Mouse (Mus musculus): Measurements from ENCODE around the gene Ecel1. TPM values are rescaled to one million over a fixed set of nuclear protein-coding genes. Genes with fewer than 3 reads are reported as not detected.

Ecel1 gene
- 0.15 and 0.22 TPM in 2 replicates for polyA plus RNA-seq (2012; rRNA removed)

DNA sequence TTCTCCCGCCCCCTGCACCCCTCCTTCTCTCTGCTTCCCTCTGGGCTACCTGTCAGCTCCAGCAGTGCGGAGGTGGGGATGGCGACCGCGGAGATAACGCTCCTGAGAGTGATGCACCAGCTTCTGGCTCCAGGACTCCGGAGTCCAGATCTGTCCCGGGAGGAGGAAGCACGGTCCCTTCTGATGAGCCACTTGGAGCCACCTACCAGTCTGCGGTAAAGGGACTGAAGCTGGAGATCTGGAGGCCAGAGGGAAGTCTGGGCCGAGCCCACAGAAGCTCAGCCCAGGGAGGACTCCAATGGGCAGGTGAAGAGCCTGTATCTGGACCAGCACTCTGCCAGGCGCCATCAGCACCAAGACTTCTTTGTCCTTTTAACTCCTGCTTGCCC is at the start of gene Ecel1:
TSS of gene Ecel1 (minus strand) at position 323 of the 389 bp plus-strand sequence.
- no peak for DNase-seq (ENCODE audit: low read depth)

DNA sequence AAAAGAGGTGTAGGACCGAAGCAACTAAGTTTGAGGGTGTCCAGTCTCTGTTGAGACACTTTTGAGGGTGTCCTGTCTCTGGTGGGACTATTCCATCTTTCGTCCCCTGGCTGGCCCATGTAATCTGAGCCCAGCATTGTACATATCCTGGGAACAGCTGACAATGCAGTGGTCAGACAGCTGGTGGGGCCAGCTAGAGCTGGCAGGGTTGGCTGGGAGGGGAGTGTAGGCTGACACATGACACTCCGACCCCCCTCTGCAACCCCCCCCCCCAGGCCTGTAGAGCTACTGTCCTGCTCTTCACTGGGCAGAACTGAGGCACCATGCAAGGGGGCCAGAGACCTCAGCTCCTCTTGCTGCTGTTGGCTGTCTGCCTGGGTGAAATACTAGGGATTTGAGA is 49.2 kb upstream of the Ecel1 start:
- no peak for DNase-seq (ENCODE audit: low read depth)

DNA sequence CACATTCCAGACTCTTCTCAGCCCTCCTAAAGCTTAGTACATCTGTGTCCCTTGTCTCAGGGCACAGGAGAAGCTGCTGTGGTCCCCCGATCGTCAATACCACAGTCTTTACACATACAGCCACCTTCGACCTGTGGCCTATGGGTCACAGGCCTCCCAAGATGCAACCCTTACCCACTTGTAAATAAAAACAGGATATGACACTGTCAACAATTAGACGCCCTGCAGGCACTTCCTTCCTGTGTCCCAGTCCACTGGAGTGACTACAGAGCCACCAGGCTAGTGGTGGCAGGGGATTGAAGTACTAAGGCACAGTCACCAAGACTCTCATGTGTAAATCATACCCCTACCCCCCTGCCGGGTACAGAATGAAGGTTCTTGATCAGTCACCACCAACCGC is 48.7 kb upstream of the Ecel1 start:
- DNase-seq (ENCODE audit: low read depth): no peak

DNA sequence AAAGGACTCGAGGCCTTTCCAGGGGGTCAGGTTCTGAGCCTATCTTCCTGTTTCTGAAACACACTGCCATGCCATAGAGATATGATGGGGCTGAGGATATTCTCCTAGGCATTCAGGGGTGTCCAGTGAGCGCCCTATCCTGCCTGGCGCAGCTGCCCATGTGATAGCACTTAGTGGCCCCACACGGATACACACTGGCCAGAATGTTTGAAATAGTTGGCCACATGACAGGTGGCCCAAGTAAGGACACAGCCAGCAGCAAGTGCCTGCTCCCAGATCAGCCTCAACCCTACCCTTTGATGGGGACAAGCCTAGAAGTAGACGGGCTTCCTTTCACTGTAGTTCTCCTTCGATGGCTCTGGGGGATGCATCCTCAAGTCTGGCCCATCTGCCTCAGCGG is 48.1 kb upstream of the Ecel1 start, which contains the start of gene Chrng:
TSS of gene Chrng (plus strand) at position 193 of the 400 bp plus-strand sequence.
- DNase-seq (ENCODE audit: low read depth): no peak

DNA sequence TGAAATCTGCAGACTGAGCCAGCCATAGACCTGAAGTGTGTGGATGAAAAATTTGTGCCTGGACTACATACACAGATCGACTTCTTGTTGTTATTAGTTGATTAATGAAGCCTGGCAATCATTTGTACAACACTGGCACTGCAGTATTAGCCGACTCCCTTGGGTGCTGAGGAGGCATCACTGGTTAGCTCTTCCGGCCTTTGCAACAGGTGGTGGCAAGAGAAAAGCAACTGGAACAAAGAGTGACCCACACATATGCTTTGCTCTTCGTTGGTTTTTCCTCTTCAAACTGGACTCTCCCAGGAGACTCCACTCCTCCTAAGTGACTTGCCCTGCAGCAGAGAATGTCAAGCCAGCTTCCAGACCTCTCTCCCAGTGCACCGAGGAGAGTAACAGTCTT is 47.5 kb upstream of the Ecel1 start:
- no peak for DNase-seq (ENCODE audit: low read depth)

DNA sequence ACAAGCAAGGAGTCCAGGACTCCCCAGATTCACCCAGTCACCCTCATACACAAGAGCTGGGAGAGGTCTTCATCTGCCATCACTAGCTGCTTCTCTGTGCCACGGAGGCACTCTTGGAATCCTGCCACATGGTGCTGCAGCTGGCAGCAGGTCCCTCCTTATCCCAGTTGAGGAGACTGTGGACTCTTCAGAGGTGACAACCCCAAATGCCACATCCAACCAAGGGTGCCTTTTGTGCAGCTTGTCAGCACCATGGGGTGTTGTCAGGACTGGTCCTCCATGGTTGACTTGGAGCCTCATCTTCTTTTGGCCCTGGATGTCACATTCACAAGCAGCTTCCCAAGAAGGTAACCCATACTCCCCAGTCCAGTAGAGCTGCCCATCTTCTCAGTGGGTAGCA is 45.5 kb upstream of the Ecel1 start:
- no peak for DNase-seq (ENCODE audit: low read depth)

DNA sequence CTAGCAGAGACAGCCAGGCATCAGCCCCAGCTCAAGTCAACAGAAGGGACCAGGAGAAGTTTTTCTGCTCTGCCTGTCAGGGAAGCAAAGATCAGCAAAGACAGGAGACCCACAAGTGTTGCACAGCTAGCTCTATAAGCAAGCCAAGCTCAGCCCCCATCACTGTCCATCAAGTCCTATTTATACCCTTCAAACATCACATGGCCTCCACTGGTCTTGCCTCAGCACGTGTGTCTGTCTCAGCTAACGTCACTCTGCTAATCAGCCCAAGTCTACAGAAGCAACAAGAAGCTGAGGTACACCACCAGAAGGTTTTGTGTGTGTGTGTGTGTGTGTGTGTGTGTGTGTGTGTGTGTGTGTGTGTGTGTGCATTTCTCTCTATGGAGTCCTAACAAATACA is 44.5 kb upstream of the Ecel1 start:
- DNase-seq (ENCODE audit: low read depth): no peak

DNA sequence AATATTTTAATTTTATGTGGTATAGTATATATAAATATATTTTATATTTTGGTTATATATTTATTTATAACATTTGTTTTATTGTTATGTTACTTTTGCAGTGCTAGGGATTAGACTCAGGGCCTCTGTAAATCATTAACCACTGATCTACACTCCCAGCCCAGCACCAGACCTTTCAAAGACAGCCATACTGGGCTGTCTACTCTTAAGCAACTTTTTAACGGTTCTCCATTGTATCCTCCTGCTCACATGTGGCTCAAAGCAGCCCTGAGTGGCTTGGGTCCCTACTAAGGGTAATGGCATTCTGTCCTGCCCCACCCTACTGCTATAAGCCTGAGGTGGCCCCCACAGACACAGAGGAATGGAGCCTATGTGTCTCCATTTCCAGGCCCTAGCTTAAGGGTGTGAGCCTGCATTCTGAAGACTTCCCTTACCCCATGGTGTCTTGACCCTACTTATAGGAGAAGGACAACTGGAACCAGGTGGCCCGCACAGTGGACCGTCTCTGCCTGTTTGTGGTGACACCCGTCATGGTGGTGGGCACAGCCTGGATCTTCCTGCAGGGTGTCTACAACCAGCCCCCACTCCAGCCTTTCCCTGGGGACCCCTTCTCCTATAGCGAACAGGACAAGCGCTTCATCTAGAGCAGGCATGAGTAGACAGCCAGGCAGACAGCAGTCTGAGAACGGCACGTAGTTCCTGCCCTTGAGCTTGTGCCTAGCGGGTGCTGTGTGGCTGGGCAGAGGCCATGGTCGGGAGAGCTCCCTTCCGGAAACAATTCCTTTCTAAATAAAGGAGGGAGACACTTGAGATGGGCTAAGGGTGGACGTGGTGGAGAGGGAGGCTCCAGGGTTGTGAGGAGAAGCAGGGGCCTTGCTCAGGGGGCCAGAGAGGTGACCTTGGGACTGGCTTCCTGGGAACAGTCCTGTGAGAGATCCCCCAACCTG is 42.1 kb upstream of the Ecel1 start:
- no peak for DNase-seq (ENCODE audit: low read depth)

DNA sequence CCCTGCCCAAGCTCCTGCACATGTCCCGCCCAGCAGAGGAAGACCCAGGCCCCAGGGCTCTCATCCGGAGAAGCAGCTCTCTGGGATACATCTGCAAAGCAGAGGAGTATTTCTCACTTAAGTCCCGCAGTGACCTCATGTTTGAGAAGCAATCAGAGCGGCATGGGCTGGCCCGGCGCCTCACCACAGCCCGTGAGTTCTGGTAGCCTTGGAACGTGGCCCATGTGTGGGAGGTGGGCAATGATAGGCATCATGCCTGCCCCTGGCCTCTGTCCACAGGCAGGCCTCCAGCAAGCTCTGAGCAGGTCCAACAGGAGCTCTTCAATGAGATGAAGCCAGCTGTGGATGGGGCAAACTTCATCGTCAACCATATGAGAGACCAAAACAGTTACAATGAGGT is 41.0 kb upstream of the Ecel1 start:
- DNase-seq (ENCODE audit: low read depth): no peak

DNA sequence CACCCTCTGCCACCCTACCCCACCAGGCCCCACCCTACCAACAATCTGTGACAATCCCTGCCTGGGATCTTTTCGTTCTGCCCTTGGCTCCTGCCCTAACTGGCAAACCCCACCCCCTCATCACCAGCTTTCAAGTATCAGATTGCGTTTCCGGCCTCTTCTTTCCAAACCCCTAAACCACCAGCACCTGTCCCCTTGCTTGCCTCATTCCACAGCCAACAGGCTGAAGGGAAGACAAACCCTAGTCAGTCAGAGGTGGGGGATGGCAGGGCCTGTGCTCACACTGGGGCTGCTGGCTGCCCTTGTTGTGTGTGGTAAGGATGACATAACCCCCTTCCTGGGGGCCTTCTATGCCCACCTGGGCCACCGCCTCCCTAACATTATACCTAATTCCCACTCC is 34.1 kb upstream of the Ecel1 start, which contains the start of gene Chrnd:
TSS of gene Chrnd (plus strand) at position 179 of the 400 bp plus-strand sequence.
- DNase-seq (ENCODE audit: low read depth): no peak

DNA sequence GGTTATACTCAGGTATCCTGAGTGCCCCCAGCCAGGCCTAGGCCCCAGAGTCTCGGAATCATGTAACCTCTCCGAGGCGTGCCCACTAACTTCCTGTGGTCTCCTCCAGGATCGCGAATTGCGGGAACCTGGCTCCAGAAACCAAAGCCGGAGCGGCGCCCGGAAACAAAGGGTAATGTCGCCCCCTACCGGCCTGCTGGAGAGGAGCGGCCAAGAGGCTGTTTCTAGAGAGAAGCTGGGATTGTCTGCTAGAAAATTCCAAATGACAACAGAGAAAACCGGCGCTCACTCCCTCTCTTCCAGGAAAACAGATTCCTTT is 30.7 kb upstream of the Ecel1 start:
- no peak for DNase-seq (ENCODE audit: low read depth)

DNA sequence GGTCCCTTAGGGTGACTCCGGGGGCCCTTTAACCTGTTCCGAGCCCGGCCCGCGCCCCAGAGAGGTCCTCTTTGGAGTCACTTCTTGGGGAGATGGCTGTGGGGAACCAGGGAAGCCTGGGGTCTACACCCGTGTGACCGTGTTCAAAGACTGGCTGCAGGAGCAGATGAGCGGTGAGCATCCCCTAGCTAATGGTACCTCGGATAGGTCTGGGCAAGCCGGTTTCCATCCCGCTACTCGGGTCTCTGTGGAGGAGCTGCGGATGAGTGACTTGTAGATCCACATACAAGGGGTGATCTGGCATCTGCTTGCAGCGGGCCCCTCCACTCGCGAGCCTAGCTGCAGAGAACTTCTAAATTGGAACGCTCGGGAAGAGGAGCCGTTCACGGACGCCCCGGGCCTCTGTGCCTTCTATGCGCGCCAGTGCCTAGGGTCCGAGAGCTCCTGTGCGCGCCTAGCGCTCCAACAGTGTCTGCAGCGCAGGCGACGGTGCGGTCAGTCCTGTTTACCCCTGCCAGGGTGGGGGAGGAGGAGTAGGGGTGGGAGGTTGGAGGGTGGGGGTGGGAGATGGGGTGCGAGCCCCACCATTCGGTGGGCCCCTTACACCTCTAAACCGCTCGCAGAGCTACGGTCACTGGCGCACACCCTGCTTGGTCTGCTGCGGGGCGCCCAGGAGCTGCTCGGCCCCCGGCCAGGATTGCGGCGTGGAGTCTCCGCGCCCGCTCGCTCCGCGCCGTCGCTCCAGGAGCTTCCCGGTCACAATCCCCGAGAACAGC is 30.1 kb upstream of the Ecel1 start:
- no peak for DNase-seq (ENCODE audit: low read depth)

DNA sequence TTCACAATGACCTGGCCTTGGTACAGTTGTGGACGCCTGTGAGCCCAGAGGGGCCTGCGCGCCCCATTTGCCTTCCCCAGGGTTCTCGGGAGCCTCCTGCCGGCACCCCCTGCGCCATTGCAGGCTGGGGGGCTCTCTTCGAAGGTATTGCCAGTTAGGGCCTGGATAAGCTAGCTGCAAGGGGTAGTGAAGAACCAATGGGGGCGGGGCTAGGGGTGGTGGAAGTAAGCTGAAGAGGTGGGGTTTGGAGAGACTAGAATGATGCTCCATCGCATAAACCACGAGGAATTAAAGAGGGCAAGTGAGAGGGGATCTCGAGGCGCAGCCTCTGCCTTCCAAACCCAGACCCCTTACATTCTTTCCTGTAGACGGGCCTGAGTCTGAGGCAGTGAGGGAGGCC is 29.2 kb upstream of the Ecel1 start:
- DNase-seq (ENCODE audit: low read depth): no peak

DNA sequence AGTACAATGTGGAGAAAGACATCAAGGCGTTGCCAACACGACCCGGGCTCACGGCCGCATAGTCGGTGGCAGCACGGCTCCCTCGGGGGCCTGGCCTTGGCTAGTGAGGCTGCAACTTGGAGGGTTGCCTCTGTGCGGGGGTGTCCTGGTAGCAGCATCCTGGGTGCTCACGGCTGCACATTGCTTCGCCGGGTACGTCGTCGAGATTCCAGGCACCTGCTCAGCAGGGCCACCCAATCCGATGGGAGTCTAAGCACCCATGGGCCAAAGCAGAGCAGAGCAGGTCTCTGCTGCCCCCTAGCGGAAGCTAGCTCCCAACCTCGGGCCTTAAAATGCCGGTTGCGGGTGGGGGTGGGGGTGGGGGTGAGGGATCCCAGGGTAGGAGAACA is 28.4 kb upstream of the Ecel1 start:
- no peak for DNase-seq (ENCODE audit: low read depth)

DNA sequence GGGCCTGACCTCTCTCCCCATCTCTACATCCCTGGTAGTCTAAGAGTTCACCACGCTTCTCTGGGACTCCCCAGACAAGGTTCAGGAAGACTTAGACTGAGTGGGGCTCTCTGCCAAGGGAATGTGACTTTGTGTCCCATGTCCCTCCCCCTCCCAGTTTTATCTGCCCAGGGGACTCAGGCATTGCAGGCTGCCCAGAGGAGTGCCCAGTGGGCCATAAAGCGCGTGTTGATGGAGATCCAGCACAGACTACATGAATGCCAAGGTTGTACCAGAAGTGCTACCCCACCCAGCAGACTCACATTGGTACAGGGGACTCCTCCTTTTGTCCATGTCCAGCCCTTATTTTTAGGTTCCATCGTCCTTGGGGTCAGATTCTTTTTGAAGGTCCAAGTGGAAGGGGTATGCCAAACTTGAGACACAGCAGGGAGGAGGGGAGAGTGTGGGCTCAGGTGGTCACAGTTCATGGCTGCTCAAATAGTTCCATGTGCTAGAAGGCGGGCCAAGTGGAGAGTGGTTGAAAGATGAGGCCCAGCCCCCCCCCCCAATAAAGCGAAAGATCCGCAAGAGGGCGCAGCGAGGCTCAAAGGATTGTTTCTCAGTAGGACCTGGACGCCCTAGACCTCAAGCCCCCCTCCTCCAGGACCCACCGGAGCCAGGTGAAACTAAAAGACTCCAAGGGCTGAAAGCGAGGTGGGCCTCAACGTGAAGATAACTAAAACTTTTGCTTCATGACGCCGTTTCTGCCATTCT is 27.9 kb upstream of the Ecel1 start:
- DNase-seq (ENCODE audit: low read depth): no peak

DNA sequence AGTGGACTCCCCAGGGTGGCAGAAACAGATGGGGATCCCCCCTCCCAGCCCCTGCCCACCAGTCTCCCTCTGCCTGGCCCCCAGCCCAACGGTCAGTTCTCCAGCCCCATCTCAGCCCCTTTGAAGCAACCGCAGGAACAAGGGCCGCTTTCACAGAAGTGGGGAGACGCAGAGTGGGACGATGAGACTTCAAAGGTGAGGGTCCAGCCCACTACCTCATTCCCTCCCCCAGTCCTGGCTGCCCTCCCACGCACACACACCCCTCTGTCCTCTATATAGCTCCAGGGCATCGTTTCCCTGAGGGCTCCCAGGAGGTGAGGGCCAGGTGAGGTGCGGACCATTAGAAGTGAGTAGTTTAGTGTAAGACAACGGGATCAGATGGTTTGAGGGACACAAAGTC is 26.7 kb upstream of the Ecel1 start, which contains the start of gene Prss56:
TSS of gene Prss56 (plus strand) at position 301 of the 400 bp plus-strand sequence.
- no peak for DNase-seq (ENCODE audit: low read depth)

DNA sequence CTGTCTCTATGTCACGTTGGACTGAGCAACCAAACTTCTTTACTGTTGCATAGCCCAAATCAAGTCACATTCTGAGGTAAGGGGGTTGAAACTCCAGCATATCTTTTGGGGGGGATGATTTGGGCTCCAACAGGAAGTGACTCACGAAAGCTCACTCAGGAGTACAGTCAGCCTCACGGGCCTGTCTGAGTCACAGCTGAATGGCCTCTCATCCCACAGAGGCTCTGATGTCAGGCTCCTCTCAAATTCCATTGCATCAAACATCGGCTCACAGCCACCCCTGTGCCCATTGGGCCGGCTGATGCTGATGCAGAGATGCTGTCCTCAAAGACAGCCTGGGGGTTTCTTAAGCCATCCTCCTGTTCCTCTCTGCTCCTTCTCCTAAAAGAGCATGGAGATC is 24.6 kb upstream of the Ecel1 start:
- DNase-seq (ENCODE audit: low read depth): no peak

DNA sequence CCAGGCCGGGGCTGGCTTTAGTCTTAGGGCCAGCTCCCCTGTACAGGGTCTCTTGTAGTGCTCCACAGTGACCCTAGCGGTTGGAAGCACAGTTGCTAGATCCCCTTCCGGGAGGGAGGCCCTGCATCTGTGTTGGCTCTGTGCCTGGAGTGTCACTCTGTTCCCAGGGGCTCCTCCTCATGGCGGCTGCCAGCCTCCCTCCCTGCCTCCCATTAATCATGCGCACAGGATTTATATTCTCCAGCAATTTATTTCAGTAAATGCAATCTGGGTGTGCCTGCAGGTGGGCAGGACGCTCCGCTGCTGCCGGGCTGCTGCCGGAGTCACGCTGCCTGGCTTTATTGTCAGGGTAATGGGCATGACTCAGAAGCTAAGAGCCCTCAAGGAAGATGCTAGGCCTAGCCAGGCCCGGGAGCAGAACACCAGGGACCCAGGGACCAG is 19.6 kb upstream of the Ecel1 start:
- no peak for DNase-seq (ENCODE audit: low read depth)

DNA sequence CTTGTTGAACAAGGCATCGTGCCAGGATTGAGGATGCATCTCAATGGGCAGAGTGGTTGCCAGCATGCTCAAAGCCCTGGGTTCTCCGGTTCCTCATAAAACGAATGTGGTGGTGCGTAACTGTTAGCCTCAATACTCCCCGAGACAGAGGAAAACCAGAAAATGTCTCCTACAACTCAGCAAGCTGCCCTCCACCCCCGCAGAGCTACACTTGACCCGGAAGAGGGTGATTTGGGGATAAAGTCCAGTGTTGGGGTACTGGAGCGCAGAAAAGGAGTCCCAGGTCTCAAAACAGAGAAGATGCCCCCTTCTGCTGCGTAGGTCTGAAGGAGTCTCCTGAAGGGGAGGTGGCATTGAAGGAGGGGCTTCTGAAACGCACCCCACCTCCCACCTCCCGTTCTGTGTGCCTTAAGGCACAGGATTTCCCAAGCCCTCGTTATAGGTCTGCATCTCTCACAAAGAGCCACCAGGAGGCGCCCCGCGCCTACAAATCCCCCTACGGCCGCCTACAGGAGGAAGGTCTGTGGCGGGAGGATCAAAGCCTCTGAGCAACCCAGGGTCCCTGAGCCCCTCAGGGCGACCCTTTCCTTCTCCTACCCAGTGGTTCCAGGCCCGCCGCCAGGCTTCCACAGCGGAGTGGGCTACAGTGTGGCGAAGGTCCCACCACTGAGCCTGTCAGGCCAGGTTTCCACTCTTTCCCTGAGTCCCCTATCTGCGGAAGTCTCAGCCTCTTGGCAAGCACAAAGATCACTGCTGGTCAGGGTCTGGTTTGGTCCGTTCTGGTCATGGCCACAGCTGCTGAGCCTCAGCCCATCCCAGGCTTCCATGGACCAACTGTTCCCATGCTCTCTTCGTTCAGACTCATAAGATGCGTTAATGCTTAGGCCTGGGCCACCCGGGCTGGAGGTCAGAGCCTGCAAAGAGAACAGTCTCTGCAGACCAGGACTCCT is 18.0 kb upstream of the Ecel1 start:
- no peak for DNase-seq (ENCODE audit: low read depth)

DNA sequence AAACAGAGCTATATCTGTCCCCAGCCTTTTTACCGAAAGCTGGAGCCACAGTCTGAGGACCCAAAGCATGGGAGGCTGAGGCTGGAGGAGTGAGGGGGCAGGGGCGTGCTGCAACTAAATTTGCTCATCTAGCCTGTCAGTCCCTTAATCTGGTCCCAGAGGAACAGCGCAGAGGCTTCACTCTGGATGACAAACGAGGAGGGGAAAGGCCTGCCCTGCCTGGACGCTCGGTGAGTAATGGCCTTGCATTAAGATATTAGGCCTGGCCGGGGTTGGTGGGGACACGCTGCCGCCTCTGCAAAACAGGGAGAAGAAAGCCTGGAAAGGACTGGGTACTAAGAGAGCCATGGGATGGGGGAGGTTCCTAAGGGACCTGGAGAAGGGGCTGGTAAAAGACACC is 16.0 kb upstream of the Ecel1 start:
- no peak for DNase-seq (ENCODE audit: low read depth)

DNA sequence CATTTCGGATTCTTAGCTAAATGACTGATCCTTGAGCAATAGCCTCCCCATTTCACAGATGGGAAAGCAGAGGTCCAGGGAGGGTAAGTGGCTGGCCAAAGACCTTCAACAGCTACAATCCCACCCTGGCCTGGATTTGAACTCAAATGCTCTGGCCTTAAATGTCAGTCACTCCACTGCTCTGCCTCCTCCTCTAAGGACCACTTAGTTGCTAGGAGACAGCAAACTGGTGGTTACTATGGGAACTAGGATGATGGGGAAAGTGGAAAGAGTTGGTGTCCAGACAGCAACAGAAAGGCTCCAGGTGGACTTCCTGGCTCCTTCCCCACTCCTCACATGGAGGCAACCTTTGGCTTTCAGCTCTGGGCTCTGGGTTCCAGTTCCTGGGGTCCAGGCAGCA is 15.0 kb upstream of the Ecel1 start:
- DNase-seq (ENCODE audit: low read depth): no peak
